Mouse (Mus musculus): ENCODE results near the gene Zfp764. TPM values are rescaled to one million over a fixed set of nuclear protein-coding genes. Genes with fewer than 3 reads are reported as not detected.

Zfp764 gene
- polyA plus RNA-seq, 1 experiment from 2014 or later, result 10.4 TPM

- Histone ChIP-seq H3K27ac (ENCODE audit: low read depth) (no peak overlapping the region), H3K4me3 (ENCODE audit: low read depth, low read length) (no peak overlapping the region), H3K4me2 (no peak overlapping the region), H3K4me1 (ENCODE audit: insufficient read depth) (no peaks in the 10 kb centered on the region), H3K9me3 (ENCODE audit: low read depth, low read length) (no peaks in the 10 kb centered on the region), H3K27me3 (ENCODE audit: insufficient read depth, low read length) (peaks cover 10% of the 10 kb centered on the region; the same call in 1 of the 2 replicates), H3K36me3 (ENCODE audit: insufficient read depth) (no peaks in the 10 kb centered on the region), H3K9ac (no peak overlapping the region)
- ATAC-seq (ENCODE audit: insufficient read depth) (peak; percentile 28; the same call in 1 of the 2 replicates), DNase-seq (no peak)
- WGBS, result 40% methylated on average over 13 of the region's 13 CpGs
- no peak for TF ChIP-seq CTCF (IDR thresholded peaks at IDR 0.05; ENCODE audit: low read depth)
Observed at GRCm38 (mm10) chr7:127361449-127361848, 45.2 kb downstream of the Zfp764 start.

- 49% methylated on average over 4 of the region's 4 CpGs for WGBS
- no peak overlapping the region for H3K4me2 ChIP-seq
- no peak for ATAC-seq (ENCODE audit: insufficient read depth)
- no peaks in the 10 kb centered on the region for H3K4me1 ChIP-seq (ENCODE audit: insufficient read depth)
- H3K36me3 ChIP-seq (ENCODE audit: insufficient read depth), result no peaks in the 10 kb centered on the region
- no peaks in the 10 kb centered on the region for H3K9me3 ChIP-seq (ENCODE audit: low read depth, low read length)
- peaks cover 10% of the 10 kb centered on the region; the same call in 1 of the 2 replicates for H3K27me3 ChIP-seq (ENCODE audit: insufficient read depth, low read length)
- no peak overlapping the region for H3K4me3 ChIP-seq (ENCODE audit: low read depth, low read length)
- no peak for DNase-seq
- no peak overlapping the region for H3K27ac ChIP-seq (ENCODE audit: low read depth)
- TF ChIP-seq CTCF (IDR thresholded peaks at IDR 0.05; ENCODE audit: low read depth), result no peak
- H3K9ac ChIP-seq, result no peak overlapping the region
Observed at GRCm38 (mm10) chr7:127360265-127360664, 46.4 kb downstream of the Zfp764 start.

- no peak for DNase-seq
- no peaks in the 10 kb centered on the region for H3K36me3 ChIP-seq (ENCODE audit: insufficient read depth)
- no peak overlapping the region for H3K4me2 ChIP-seq
- 66% methylated on average over 4 of the region's 4 CpGs for WGBS
- ATAC-seq (ENCODE audit: insufficient read depth), result no peak
- H3K9ac ChIP-seq, result no peak overlapping the region
- no peak overlapping the region for H3K4me3 ChIP-seq (ENCODE audit: low read depth, low read length)
- H3K9me3 ChIP-seq (ENCODE audit: low read depth, low read length), result no peaks in the 10 kb centered on the region
- H3K27ac ChIP-seq (ENCODE audit: low read depth), result no peak overlapping the region
- TF ChIP-seq CTCF (IDR thresholded peaks at IDR 0.05; ENCODE audit: low read depth), result no peak
- H3K4me1 ChIP-seq (ENCODE audit: insufficient read depth), result no peaks in the 10 kb centered on the region
- H3K27me3 ChIP-seq (ENCODE audit: insufficient read depth, low read length), result peaks cover 3% of the 10 kb centered on the region; the same call in 1 of the 2 replicates
Observed at GRCm38 (mm10) chr7:127358472-127358871, 48.1 kb downstream of the Zfp764 start.

- H3K4me2 ChIP-seq, result no peak overlapping the region
- no peaks in the 10 kb centered on the region for H3K36me3 ChIP-seq (ENCODE audit: insufficient read depth)
- H3K9ac ChIP-seq, result no peak overlapping the region
- H3K27ac ChIP-seq (ENCODE audit: low read depth), result no peak overlapping the region
- TF ChIP-seq CTCF (IDR thresholded peaks at IDR 0.05; ENCODE audit: low read depth), result no peak
- DNase-seq (no peak), ATAC-seq (ENCODE audit: insufficient read depth) (no peak)
- no peaks in the 10 kb centered on the region for H3K27me3 ChIP-seq (ENCODE audit: insufficient read depth, low read length)
- H3K9me3 ChIP-seq (ENCODE audit: low read depth, low read length), result no peaks in the 10 kb centered on the region
- H3K4me3 ChIP-seq (ENCODE audit: low read depth, low read length), result no peak overlapping the region
- WGBS, result 58% methylated on average over 2 of the region's 2 CpGs
- H3K4me1 ChIP-seq (ENCODE audit: insufficient read depth), result no peaks in the 10 kb centered on the region
Observed at GRCm38 (mm10) chr7:127357871-127358270, 48.8 kb downstream of the Zfp764 start.

- ATAC-seq (ENCODE audit: insufficient read depth) (no peak), DNase-seq (no peak)
- 53% methylated on average over 3 of the region's 3 CpGs for WGBS
- Histone ChIP-seq H3K9me3 (ENCODE audit: low read depth, low read length) (no peaks in the 10 kb centered on the region), H3K27ac (ENCODE audit: low read depth) (no peak overlapping the region), H3K4me1 (ENCODE audit: insufficient read depth) (no peaks in the 10 kb centered on the region), H3K4me3 (ENCODE audit: low read depth, low read length) (no peak overlapping the region), H3K27me3 (ENCODE audit: insufficient read depth, low read length) (no peaks in the 10 kb centered on the region), H3K9ac (no peak overlapping the region), H3K4me2 (no peak overlapping the region), H3K36me3 (ENCODE audit: insufficient read depth) (no peaks in the 10 kb centered on the region)
- TF ChIP-seq CTCF (IDR thresholded peaks at IDR 0.05; ENCODE audit: low read depth), result no peak
Observed at GRCm38 (mm10) chr7:127355796-127356195, 50.8 kb downstream of the Zfp764 start.

Other genes starting within 250 kb of the Zfp764 start
- gene Cd2bp2, start 210.8 kb downstream of the Zfp764 start, polyA plus RNA-seq (2014; fragmentation: Nextera tagmentation; extraction: Ambion mirVana), result 54.6 and 59.6 TPM in 2 replicates
- gene Tbc1d10b, start 198.4 kb downstream of the Zfp764 start, polyA plus RNA-seq (2014; fragmentation: Nextera tagmentation; extraction: Ambion mirVana), result 26.0 and 33.7 TPM in 2 replicates
- gene Mylpf, start 197.9 kb downstream of the Zfp764 start, polyA plus RNA-seq (2014; fragmentation: Nextera tagmentation; extraction: Ambion mirVana), result 8.6 and 12.2 TPM in 2 replicates
- gene Zfp553, start 173.8 kb downstream of the Zfp764 start, polyA plus RNA-seq (2014; fragmentation: Nextera tagmentation; extraction: Ambion mirVana), result 21.2 and 24.3 TPM in 2 replicates
- gene Sept1, start 173.7 kb downstream of the Zfp764 start, polyA plus RNA-seq (2014; fragmentation: Nextera tagmentation; extraction: Ambion mirVana), result 20.1 and 20.3 TPM in 2 replicates
- gene Zfp771, start 162.5 kb downstream of the Zfp764 start, polyA plus RNA-seq (2014; fragmentation: Nextera tagmentation; extraction: Ambion mirVana), result 52.8 and 54.7 TPM in 2 replicates
- 202 and 226 TPM in 2 replicates for gene Dctpp1, start 146.1 kb downstream of the Zfp764 start, polyA plus RNA-seq (2014; fragmentation: Nextera tagmentation; extraction: Ambion mirVana)
- gene Sephs2, start 132.8 kb downstream of the Zfp764 start, polyA plus RNA-seq (2014; fragmentation: Nextera tagmentation; extraction: Ambion mirVana), result 85.3 and 90.4 TPM in 2 replicates
- 1.0 and 1.6 TPM in 2 replicates for gene Itgal, start 110.6 kb downstream of the Zfp764 start, polyA plus RNA-seq (2014; fragmentation: Nextera tagmentation; extraction: Ambion mirVana)
- gene Zfp768, start 61.2 kb downstream of the Zfp764 start, polyA plus RNA-seq (2014; fragmentation: Nextera tagmentation; extraction: Ambion mirVana), result 4.7 and 6.5 TPM in 2 replicates
- gene Zfp747, start 30.8 kb downstream of the Zfp764 start, polyA plus RNA-seq (2014; fragmentation: Nextera tagmentation; extraction: Ambion mirVana), result 6.7 and 8.5 TPM in 2 replicates
- 5.6 and 6.8 TPM in 2 replicates for gene 9130019O22Rik, start 19.7 kb downstream of the Zfp764 start, polyA plus RNA-seq (2014; fragmentation: Nextera tagmentation; extraction: Ambion mirVana)
- 4.9 and 7.1 TPM in 2 replicates for gene E430018J23Rik, start 13.2 kb downstream of the Zfp764 start, polyA plus RNA-seq (2014; fragmentation: Nextera tagmentation; extraction: Ambion mirVana)
- gene Zfp688, start 15.2 kb upstream of the Zfp764 start, polyA plus RNA-seq (2014; fragmentation: Nextera tagmentation; extraction: Ambion mirVana), result 21.6 and 22.6 TPM in 2 replicates
- gene Zfp689, start 42.3 kb upstream of the Zfp764 start, polyA plus RNA-seq (2014; fragmentation: Nextera tagmentation; extraction: Ambion mirVana), result 9.6 and 9.8 TPM in 2 replicates
- gene Prr14, start 52.8 kb upstream of the Zfp764 start, polyA plus RNA-seq (2014; fragmentation: Nextera tagmentation; extraction: Ambion mirVana), result 44.3 TPM in 2 replicates
- 12.8 and 16.1 TPM in 2 replicates for gene Fbrs, start 72.4 kb upstream of the Zfp764 start, polyA plus RNA-seq (2014; fragmentation: Nextera tagmentation; extraction: Ambion mirVana)
- gene Srcap, start 105.2 kb upstream of the Zfp764 start, polyA plus RNA-seq (2014; fragmentation: Nextera tagmentation; extraction: Ambion mirVana), result 61.6 and 71.3 TPM in 2 replicates
- gene Gm42715, start 112.8 kb upstream of the Zfp764 start, polyA plus RNA-seq (2014; fragmentation: Nextera tagmentation; extraction: Ambion mirVana), result 19.6 and 20.5 TPM in 2 replicates
- gene Tmem265, start 154.6 kb upstream of the Zfp764 start, polyA plus RNA-seq (2014; fragmentation: Nextera tagmentation; extraction: Ambion mirVana), result 4.0 and 6.3 TPM in 2 replicates
- gene Phkg2, start 166.5 kb upstream of the Zfp764 start, polyA plus RNA-seq (2014; fragmentation: Nextera tagmentation; extraction: Ambion mirVana), result 31.3 and 39.3 TPM in 2 replicates
- 8.6 and 9.1 TPM in 2 replicates for gene Ccdc189, start 181.8 kb upstream of the Zfp764 start, polyA plus RNA-seq (2014; fragmentation: Nextera tagmentation; extraction: Ambion mirVana)
- gene Rnf40, start 181.9 kb upstream of the Zfp764 start, polyA plus RNA-seq (2014; fragmentation: Nextera tagmentation; extraction: Ambion mirVana), result 46.7 and 47.6 TPM in 2 replicates
- gene Zfp629, start 209.0 kb upstream of the Zfp764 start, polyA plus RNA-seq (2014; fragmentation: Nextera tagmentation; extraction: Ambion mirVana), result 14.2 and 16.9 TPM in 2 replicates